Mouse (Mus musculus) kidney, postnatal 25 days (tissue): ENCODE data around the gene Rab11fip3.
"Not testable (repeated sequence)": the region's sequence is repeated elsewhere in the genome, so short reads cannot be mapped to it uniquely, and the experiment has no call there.

Source experiments
- DNase-seq, 2 experiments: peaks; one replicate each; pipeline ENCODE4 v3.0.0; 2021; ENCODE audit warnings: mixed read lengths in 2 of 2

Rab11fip3 gene

DNA sequence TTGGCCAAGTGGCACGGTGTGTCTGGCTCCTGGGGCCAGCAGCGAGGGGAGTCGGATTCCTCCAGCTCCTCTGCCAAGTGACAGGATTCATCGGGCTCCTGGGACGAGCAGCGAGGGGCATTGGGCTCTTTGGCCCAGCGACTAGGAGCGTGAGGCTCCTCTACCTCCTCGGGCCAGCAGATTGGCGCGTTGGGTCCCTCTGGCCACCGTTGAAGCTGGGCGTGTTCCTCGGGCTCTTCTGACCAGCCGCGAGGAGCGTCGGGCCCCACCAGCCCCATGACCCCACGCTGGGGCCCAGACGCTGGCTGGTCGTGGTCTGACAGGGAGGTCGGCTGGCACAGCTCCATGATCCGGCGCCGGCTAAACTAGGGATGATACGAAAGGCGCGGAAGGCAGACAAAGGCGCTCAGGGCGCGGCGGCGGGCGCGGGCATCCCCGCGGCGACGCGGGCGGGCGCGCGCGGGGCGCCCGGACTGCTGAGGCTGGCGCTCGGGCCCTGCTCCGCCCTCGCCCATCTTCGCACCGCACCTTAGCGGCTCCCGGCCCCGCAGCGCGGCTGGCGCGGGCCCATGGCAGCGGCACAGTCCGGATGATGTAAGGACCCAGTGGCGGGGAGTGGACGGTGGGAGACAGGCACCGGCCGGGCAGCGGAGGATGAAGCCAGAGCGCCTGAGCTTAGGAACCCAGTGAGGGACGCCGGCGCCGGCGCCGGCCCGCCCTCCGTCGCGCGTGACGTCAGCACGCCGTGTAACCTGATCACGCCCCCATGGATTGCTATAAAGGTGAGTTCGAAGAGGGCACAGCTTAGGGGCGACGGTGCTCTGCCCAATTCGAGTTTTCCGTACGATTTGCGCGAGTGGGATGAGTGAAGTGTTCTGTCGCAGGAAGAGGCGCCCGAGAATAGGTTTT lies at the start of gene Rab11fip3:
TSS of gene Rab11fip3 (minus strand) at position 725 of the 909 bp plus-strand sequence.
- peak; percentile 90 to 91 for DNase-seq

- DNase-seq = peak in 1 of 2 experiments; percentile 55
These were observed 47.3 kb upstream of the Rab11fip3 start for GRCm38 (mm10) chr17:26116503-26117258.

GRCm38 (mm10) chr17:26115956-26116487 lies 46.7 kb upstream of the Rab11fip3 start:
- DNase-seq = peak; percentile 64 to 82

DNA sequence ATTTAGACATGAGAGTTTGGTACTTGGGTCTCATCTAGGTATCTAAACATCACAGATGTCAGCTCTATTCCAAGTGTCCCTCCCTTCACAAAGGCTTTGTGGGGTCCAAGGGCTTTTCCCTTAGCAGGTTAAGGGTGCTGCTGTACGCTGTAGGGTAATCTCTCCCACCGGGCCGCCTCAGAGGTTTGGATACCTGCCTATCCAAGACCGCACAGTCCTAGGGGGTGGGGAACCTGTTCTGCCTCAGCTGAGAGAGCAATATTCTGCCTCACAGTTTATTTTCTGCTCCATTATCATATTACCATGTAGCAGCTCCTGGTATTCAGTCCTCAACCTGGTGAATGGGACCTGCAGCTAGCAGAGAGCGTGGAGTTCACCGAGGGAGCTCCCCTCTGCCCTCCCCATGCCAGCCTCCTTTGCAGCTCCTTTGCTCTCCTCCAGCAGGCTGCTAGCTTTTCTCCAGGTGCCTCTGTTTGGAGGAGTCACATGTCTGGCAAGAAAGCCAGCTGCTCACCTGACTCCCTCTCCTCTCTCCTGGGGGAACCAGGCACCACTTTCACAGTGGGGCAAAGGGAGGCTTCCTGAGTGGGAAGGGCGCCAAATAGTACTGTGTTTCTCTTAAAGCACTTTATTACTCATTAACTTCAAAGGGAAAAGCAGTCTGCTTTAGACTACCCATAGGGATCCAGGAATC lies 46.0 kb upstream of the Rab11fip3 start:
- peak; percentile 92 to 95 for DNase-seq

- not testable (repeated sequence) for DNase-seq
These were observed 45.1 kb upstream of the Rab11fip3 start for GRCm38 (mm10) chr17:26114461-26114860.

DNA sequence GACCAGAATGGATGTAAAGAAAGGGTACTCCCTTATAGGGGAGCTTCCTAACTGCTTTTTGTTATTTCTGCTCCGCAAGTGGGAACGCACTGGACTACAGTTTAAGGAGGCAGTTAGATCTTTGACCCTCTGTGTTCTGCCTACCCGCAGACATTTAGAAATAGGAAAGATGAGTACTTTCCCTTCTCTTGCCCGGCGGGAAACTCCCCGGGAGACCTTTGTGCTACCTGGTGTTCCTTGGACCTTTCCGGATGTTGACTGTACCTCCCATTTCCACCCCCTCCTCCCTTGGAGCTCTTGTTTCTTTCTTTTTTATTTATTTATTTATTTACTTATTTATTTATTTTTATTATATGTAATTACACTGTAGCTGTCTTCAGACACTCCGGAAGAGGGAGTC lies 44.7 kb upstream of the Rab11fip3 start:
- peak; percentile 70 to 86 for DNase-seq

- peak; percentile 81 to 93 for DNase-seq
These were observed 44.0 kb upstream of the Rab11fip3 start, which contains the start of gene Tmem8 for GRCm38 (mm10) chr17:26113181-26113948. Gene Tmem8 (plus strand): TSS chr17:26113299.

DNA sequence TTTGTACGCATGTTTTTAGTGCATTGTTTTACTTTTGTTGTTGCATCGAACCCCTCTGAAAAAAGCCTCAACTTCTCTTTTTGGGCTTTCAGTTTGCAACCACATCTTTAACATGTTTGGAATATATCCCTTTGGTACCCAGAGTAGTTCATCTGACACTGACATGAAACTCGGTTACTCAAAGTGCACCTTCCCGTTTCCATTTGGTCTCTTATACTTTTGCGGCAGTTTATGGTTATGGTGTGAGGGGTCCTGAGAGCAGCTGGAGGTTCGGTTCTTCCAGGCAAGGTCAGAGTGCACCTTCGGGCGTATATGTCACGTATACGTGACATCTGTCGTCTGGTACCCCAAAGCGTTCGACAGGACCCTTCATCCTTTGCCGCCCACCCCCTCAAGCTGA lies 43.4 kb upstream of the Rab11fip3 start:
- DNase-seq = no peak

DNA sequence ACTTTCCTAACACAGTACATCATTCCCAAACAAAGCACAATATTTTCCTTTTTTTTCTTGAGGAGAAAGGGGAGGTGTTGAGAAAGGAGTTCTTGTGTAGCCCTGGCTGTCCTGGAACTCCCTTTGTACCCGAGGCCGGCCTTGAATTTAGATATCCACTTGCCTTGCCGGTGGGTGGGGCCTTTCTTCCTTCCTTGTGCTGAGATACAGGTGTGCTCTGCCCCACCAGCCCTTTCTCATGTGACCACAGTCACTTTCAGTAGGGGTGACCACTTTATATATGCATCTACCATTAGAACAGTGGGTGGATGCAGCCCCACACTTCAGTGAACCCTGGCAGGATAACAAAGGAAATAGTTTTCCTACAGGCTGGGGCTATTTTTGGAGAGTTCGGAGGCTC lies 42.4 kb upstream of the Rab11fip3 start:
- no peak for DNase-seq

GRCm38 (mm10) chr17:26111024-26111423 lies 41.7 kb upstream of the Rab11fip3 start:
- no peak for DNase-seq

GRCm38 (mm10) chr17:26110156-26110555 lies 40.8 kb upstream of the Rab11fip3 start:
- DNase-seq = no peak

DNA sequence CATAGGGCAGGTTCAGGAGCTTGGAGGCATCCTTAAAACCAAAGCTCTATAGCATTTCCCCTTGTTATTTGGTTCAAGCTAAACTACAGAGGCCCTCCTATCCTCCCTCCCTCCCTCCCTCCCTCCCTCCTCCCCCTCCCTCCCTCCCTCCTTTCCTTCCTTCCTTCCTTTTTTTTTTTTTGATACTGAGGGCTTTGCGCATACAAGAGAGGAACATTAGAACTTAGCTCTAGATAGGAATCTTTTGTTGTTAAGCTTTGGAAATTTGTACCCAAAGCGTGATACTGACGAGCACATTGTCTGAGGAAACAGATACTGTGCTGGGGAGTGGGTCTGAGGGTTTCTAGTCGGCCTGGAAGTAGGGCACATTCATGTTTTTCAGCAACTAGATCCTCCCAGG lies 36.3 kb upstream of the Rab11fip3 start:
- no peak for DNase-seq

DNA sequence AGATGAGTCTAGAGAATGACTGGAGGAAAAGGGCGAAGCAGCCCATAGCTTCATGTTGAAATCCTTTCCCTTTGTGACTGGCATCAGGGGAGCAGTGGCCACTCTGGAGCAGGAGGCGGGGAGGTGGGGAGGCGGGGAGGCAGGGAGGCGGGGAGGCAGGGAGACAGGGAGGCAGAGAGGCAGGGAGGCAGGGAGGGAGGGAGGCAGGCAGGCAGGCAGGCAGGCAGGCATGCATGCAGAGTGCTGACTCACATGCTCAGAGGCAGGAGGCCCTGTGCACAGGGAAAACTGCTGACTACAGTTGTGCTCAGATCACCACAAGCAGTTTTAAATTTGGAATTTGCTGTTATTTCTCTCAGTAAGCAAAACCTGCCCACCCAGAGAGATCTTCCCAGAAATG lies 32.1 kb upstream of the Rab11fip3 start:
- peak; percentile 76 to 93 for DNase-seq

- no peak for DNase-seq
These were observed 30.8 kb upstream of the Rab11fip3 start for GRCm38 (mm10) chr17:26100166-26100565.

DNA sequence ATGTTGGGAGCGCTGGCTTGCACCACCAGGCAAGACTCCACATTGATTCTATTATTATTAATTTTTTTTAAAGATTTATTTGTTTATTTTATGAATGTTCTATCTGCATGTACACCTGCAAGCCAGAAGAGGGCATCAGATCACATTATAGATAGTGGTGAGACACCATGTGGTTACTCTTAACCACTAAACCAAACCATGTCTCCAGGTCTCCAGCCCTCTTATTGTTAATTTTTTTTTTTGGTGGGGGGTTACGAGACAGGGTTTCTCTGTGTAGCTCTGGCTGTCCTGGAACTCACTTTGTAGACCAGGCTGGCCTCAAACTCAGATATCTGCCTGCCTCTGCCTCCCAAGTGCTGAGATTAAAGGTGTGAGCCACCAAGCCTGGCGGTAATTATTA lies 30.0 kb upstream of the Rab11fip3 start:
- not testable (repeated sequence) for DNase-seq

- DNase-seq = no peak
These were observed 29.1 kb upstream of the Rab11fip3 start for GRCm38 (mm10) chr17:26098461-26098860.

- DNase-seq = peak; percentile 48 to 71
These were observed 25.9 kb upstream of the Rab11fip3 start, which contains the start of gene Nme4 for GRCm38 (mm10) chr17:26095121-26095740. Gene Nme4 (minus strand): TSS chr17:26095602.

DNA sequence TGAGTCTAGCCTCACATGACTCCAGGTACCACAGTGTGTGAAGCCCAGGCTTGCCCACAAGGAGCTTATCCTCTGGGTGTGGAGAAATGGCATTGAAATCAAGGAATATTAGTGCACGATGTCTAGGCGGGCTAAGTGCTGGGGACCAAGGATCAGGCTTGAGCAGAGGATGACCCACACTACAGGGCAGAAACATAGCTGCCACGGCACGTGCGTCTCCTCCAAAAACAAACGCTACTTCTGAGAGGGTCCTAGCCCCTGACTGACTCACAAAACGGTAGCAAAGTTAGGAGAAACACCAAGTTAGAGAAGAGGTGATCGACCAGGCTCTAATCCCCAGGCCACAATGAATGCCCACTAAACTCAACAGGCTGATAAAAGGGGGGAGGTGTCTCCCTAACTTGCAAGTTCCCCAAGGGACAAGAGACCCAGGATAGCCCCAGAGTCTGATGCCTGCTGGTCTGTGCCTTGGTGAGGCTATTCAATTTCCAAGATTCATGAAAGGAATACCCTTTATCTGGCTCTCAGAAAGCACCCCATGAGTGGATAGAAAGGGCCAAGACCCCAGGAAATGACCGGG lies 25.3 kb upstream of the Rab11fip3 start:
- DNase-seq = no peak

- peak; percentile 93 to 97 for DNase-seq
These were observed 20.7 kb upstream of the Rab11fip3 start, which contains the start of gene Decr2 for GRCm38 (mm10) chr17:26089905-26090632. Gene Decr2 (minus strand): TSS chr17:26090337.

GRCm38 (mm10) chr17:26087059-26087564 lies 17.8 kb upstream of the Rab11fip3 start:
- no peak for DNase-seq
